Mouse (Mus musculus) cerebellum, adult 2 months (tissue): Measurements from ENCODE around the gene Fgf10.

Experiments used
- CTCF ChIP-seq: fragments of 200-500 bp; IDR thresholded peaks from 2 replicates; pipeline ENCODE4 v1.5.1; 2011; ENCODE audit warnings: low read depth, mild to moderate bottlenecking, control low read depth, low read length, moderate library complexity, borderline replicate concordance; ENCODE audit not compliant: insufficient read depth
- POLR2A ChIP-seq: fragments of 200-500 bp; IDR thresholded peaks from 2 replicates; pipeline ENCODE4 v1.6.1; 2011; ENCODE audit warnings: low read length, control low read depth, borderline replicate concordance; ENCODE audit not compliant: insufficient read depth

DNA sequence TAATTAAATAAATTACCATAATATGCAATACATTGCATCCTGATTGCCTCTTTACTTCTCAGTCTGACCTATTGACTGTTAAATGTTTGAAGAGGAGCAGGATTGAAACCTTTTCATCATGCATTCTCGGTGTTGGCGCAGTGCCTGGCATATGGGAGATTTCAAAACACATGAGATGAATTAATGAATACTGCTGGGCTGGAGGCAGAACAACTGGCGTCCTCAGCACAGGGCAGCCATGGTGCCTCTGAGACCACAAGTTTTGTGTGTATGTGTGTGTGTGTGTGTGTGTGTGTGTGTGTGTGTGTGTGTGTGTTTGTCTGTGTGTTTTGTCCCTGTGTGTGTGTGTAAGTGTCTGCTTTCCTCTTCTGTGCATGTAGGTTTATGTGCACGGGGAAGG is 165.5 kb downstream of the Fgf10 start:
- no peak for TF ChIP-seq POLR2A
- TF ChIP-seq CTCF = no peak
